Mouse (Mus musculus) gastrocnemius, adult 18-20 months (tissue): ENCODE measurements around the gene Wrap53. TPM values are rescaled to one million over a fixed set of nuclear protein-coding genes. Genes with fewer than 3 reads are reported as not detected.
"Not testable (repeated sequence)": the region's sequence is repeated elsewhere in the genome, so short reads cannot be mapped to it uniquely, and the experiment has no call there.

Source experiments
- DNase-seq: peaks from one replicate; pipeline ENCODE4 v3.0.0; 2021; ENCODE audit warnings: low spot score
- long read RNA-seq, 2 experiments: library from polyadenylated mRNA; stranded (forward); transcript quantifications; one replicate each; pipeline ENCODE4 v2.0.0; 2021
- total RNA-seq, 2 experiments: library from RNA; stranded (reverse); gene quantifications; 2 replicates each; pipeline ENCODE4 v1.2.3; 2021

Wrap53 gene
- total RNA-seq: 1 to 10 TPM; 3.2 to 3.3 TPM
- long read RNA-seq, experiment 1, partial matches to known transcripts: 0 of 3 reads
- long read RNA-seq, experiment 1, other reads (novel, unspliced or antisense): 1 of 3 reads
- long read RNA-seq, experiment 2, partial matches to known transcripts: 1 of 4 reads
- long read RNA-seq, experiment 2, other reads (novel, unspliced or antisense): 0 of 4 reads

DNA sequence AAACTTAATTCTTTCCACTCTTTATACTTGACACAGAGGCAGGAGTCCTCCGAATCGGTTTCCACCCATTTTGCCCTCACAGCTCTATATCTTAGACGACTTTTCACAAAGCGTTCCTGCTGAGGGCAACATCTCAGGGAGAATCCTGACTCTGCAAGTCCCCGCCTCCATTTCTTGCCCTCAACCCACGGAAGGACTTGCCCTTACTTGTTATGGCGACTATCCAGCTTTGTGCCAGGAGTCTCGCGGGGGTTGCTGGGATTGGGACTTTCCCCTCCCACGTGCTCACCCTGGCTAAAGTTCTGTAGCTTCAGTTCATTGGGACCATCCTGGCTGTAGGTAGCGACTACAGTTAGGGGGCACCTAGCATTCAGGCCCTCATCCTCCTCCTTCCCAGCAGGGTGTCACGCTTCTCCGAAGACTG, at the start of gene Wrap53, which contains the start of gene Trp53:
Gene Wrap53 (minus strand): TSS at position 165 of the 424 bp plus-strand sequence.
Gene Trp53 (plus strand): TSS at position 269 of the 424 bp plus-strand sequence.
- DNase-seq: peak; percentile 95

- DNase-seq: no peak
Observed at GRCm38 (mm10) chr11:69629802-69630201, 49.7 kb upstream of the Wrap53 start.

GRCm38 (mm10) chr11:69628286-69628685, 48.2 kb upstream of the Wrap53 start:
- DNase-seq: peak; percentile 68

DNA sequence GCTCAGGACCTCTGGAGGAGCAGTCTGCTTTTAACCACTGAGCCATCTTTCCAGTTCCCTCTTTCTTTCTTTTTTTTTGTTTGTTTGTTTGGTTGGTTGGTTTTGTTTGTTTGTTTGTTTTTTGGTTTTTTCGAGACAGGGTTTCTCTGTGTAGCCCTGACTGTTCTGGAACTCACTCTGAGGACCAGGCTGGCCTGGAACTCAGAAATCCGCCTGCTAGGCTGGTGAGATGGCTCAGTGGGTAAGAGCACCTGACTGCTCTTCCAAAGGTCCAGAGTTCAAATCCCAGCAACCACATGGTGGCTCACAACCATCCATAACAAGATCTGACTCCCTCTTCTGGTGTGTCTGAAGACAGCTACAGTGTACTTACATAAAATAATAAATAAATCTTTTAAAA, 44.3 kb upstream of the Wrap53 start:
- DNase-seq: not testable (repeated sequence)

- no peak for DNase-seq
Observed at GRCm38 (mm10) chr11:69623006-69623405, 43.0 kb upstream of the Wrap53 start.

DNA sequence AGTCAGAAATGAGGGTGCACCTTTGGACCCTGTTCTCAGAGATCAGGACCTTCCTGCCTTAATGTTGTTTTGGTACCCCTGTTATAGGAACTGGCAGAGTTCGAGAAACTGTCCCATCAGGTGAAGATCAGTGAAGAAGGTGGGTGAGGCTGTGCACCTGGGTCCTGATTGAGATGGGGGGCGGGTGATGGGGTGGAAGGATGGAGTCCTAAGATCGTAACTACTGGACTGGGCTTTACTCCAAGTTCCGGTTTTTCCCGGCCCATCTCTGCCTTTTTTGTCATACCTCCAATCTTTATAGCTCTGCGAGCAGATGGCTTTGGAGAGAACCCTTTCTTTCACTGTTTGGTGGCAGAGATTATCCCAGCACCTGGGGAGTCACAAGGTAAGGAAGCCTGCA, 42.4 kb upstream of the Wrap53 start:
- no peak for DNase-seq

GRCm38 (mm10) chr11:69621571-69622268, 41.7 kb upstream of the Wrap53 start, which contains the start of gene Sat2:
Sat2 (plus strand) TSS chr11:69622024.
- DNase-seq: peak; percentile 45

DNA sequence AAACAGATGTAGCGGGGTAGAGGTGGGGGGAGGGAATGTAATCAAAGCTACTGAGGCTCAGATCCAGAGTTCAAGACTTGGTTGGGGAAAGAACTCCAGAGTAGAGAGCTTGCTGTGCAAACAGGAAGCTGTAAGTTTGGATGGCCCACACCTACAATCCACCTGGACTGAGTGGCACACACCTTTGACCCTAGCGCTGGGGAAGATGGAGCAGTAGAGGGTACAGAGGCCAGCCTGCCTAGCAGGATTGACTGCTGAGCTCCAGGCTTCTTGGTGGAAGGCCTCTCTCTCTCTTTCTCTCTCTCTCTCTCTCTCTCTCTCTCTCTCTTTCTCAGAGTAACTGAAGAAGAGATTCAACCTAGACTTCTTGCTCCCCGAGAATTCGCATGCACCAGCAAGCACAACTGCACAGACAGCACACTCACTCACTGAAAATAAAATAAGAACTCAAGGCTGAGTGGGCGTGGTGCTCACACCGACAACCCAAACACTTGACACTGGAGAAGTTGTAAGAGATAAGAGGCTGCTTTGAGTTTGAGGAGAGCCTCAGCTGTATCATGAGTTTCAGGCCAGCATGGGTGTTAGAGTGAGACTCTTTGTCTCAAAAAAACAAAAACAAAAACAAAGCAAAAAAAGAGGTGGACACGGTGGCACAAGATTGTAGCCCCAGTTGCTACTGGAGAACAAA, 40.5 kb upstream of the Wrap53 start:
- no peak for DNase-seq

DNA sequence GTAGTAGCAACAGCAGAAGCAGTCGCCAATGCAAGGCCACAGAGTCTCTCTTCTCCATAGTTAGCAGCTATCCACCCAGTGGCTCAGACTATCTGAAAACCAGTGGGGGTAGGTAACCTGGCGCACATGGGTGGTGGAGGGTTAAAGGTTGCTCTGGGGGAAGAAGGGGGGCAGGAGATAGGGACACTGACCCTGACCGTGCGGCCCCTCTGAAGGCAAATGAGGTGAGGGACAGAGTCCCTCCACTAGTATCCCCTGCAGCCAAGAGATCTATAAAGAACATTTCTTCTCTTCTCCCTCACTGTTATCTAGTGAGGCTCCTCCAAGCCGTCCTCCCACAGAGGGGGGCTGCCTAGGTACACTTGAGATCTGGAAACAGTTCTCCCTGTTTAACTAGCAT, 37.8 kb upstream of the Wrap53 start, which contains the start of gene Shbg:
Gene Shbg (minus strand): TSS at position 101 of the 400 bp plus-strand sequence.
- no peak for DNase-seq

DNA sequence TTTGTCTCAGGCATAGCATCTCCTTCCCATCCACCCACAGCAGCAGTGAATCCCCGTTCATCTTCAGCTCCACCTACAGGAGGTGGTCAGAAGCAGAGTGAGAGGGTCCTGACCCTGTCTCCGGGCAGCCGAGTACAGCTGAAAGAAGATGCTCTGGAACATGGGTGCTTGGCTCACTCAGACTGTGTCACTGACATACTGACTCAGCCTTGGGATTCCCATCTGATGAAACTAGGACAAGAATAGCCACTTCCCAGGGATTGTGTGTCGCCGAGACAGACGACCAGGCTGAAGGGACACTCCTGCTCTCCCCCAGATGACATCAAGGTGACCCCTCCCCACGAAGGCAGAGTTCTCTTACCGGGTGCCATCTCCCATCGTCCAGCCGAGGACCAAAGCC, 36.7 kb upstream of the Wrap53 start:
- DNase-seq: peak; percentile 50

GRCm38 (mm10) chr11:69614257-69614588, 34.2 kb upstream of the Wrap53 start:
- not testable (repeated sequence) for DNase-seq

DNA sequence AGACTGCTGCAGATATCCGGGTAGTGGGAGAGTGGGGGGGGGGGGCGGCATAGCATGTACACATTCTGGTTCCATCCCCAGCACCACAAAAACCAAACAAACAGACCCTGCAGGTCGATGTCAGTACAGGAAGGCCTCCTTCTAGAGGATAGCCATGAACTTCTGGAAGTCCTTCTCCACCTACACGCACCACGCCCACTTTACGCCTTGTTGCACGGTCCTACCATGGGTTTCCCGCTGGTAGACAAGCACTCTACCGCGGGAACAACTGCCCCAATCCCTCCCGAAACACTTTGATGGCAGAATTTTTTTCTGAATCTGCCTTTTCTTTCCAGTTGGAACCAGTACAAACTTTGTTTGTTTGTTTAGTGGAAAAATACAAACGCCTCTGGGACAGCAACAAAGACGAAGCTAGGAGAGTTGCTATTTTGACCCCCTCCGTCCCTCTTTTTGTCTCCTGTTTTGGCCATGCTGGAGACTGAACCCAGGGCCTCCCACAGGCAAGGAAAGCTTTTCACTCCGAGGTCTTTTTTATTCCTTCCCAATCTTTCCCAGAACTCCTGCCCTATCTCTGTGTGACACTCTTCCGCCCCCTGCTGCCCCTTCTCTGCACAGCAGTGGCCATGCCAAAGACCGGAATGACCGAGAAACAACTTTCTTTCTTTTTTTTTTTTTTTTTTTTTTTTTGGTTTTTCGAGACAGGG, 33.6 kb upstream of the Wrap53 start:
- peak; percentile 89 for DNase-seq

DNA sequence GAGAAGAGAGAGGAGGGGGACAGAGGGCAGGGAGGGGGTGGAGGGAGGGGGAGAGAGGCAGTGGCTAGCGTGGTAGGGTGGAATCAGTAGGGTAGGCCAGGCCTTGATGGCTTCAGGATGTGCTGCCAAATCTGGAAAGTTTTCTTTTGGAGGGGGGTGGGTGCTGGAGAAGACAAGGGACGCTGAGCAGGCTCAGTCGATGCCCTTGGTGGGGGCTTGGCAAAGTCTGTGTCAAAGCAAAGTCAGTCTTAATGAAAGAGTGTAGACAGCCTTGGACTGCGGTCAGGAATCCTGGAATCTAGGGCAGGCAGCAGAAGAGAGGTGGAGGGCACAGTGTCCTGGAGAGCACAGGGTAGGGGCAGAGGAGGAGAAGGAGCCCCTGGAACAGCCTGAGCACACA, 30.8 kb upstream of the Wrap53 start:
- no peak for DNase-seq

DNA sequence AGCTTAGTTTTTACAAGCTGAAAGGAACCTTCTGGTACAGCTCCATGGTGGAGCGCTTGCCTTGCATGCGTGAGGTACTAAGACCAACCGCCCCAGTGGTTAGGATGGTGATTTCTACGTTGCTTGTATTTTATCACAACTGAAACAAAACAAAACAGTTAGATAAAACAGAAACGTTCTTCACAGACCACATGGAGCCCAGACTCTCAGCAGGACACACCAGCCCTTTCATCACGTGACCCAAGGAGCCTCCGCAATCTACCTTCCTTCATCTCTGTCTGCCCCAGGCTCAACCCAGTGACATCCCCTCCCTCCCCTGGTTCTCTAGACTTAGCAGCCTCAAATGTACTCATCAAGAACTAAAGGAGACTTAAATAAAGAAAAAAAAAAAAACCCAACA, 29.4 kb upstream of the Wrap53 start:
- no peak for DNase-seq

GRCm38 (mm10) chr11:69608525-69608924, 28.5 kb upstream of the Wrap53 start:
- no peak for DNase-seq

GRCm38 (mm10) chr11:69606832-69607231, 26.8 kb upstream of the Wrap53 start:
- DNase-seq: no peak

DNA sequence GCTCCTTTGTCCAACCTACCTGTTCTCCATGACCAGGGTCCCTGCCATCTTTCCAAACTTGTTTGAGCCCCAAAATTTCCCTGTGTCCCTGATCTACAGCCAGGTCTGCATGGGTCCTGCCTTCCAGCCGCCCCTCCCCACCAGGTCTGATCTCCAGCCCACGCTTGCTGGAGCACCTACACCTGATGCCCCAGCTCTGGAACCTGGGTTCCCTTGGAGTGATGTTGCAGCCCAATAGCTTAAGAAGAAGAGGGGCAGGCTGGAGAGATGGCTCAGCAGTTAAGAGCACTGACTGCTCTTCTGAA, 26.4 kb upstream of the Wrap53 start:
- no peak for DNase-seq

GRCm38 (mm10) chr11:69605726-69606490, 25.9 kb upstream of the Wrap53 start, which contains the start of gene Atp1b2:
Atp1b2 (minus strand) TSS chr11:69605942.
- peak; percentile 74 for DNase-seq

GRCm38 (mm10) chr11:69604795-69605664, 25.0 kb upstream of the Wrap53 start:
- DNase-seq: peak; percentile 22

- DNase-seq: no peak
Observed at GRCm38 (mm10) chr11:69604347-69604746, 24.3 kb upstream of the Wrap53 start.
